ENCODE assay signal across 8 mouse cellular contexts in genomic region chr6:72787948-72788891, GRCm38 (mm10). TPM values are rescaled to one million over a fixed set of nuclear protein-coding genes. Genes with fewer than 3 reads are reported as not detected.
DNase-seq lines count a peak whose midpoint lies in the region; ATAC-seq and TF ChIP-seq lines count a peak whose summit lies in the region.

No protein-coding gene starts in this region.

- no peak overlapping the region; the same call in 1 of the 2 replicates for H3K9ac ChIP-seq in liver, embryonic 14.5 days (replicated peaks)
- H3K9ac ChIP-seq in neural tube, embryonic 11.5 days (ENCODE audit: low read length): peak overlapping the region; percentile 77

- ATAC-seq in inflammation-experienced regulatory T-cells, adult 6 months: peak; percentile 11
- ATAC-seq in liver, embryonic 14.5 days (ENCODE audit: insufficient read depth): peak; percentile 17; the same call in 1 of the 2 replicates
- peak; percentile 43 for ATAC-seq in neural tube, embryonic 11.5 days (ENCODE audit: insufficient read depth, low FRiP score, low TSS enrichment)

- no peaks in the 10 kb centered on the region for H3K36me3 ChIP-seq in liver, embryonic 14.5 days (replicated peaks; ENCODE audit: control insufficient read depth, insufficient read depth, low read depth)
- 0 out of 2 replicates have a peak, but pooled peaks cover 3% of the 10 kb centered on the region for H3K36me3 ChIP-seq in neural tube, embryonic 11.5 days (ENCODE audit: control insufficient read depth, insufficient read depth, low read length)

- intact Hi-C loops in left cerebral cortex, postnatal 4 days (cut with DNase I): no loop called here

- peaks cover 39% of the 10 kb centered on the region for H3K27me3 ChIP-seq in liver, embryonic 14.5 days (ENCODE audit: control insufficient read depth, insufficient read depth, low read length)
- no peaks in the 10 kb centered on the region for H3K27me3 ChIP-seq in neural tube, embryonic 11.5 days (ENCODE audit: control insufficient read depth, insufficient read depth, low read length)

- no peak overlapping the region for H3K27ac ChIP-seq in liver, embryonic 14.5 days
- H3K27ac ChIP-seq in neural tube, embryonic 11.5 days (ENCODE audit: low read depth, low read length): peak overlapping the region; percentile 63; the same call in 1 of the 2 replicates

- H3K4me3 ChIP-seq in liver, embryonic 14.5 days (ENCODE audit: insufficient read depth in 1 of 2, low read depth in 2 of 2, low read length in 2 of 2): peak overlapping the region; percentile 54 to 56
- peak overlapping the region; percentile 84 for H3K4me3 ChIP-seq in neural tube, embryonic 11.5 days (ENCODE audit: low read depth, low read length)

- TF ChIP-seq EP300 in liver, embryonic 14.5 days (IDR thresholded peaks at IDR 0.05; ENCODE audit: low read depth): no peak

- H3K9me3 ChIP-seq in liver, embryonic 14.5 days (ENCODE audit: control insufficient read depth, low read length): no peaks in the 10 kb centered on the region
- H3K9me3 ChIP-seq in neural tube, embryonic 11.5 days (ENCODE audit: control insufficient read depth, low read length): no peaks in the 10 kb centered on the region

- peak; percentile 44 for DNase-seq in left cerebral cortex, postnatal 4 days
- DNase-seq in left cerebral cortex, adult 9 months (ENCODE audit: low spot score in 2 of 2): no peak
- DNase-seq in cerebellum, postnatal 25 days: peak; percentile 33 to 53
- peak; percentile 29 for DNase-seq in gastrocnemius, postnatal 25 days
- DNase-seq in liver, embryonic 14.5 days (ENCODE audit: low read depth in 3 of 3, low spot score in 3 of 3): no peak
- peak; percentile 67 for DNase-seq in neural tube, embryonic 11.5 days (ENCODE audit: low spot score)
- peak; percentile 27 for DNase-seq in thymus, postnatal 14 days

- no peaks in the 10 kb centered on the region for H3K4me1 ChIP-seq in liver, embryonic 14.5 days (replicated peaks; ENCODE audit: control insufficient read depth in 2 of 2, insufficient read depth in 2 of 2, low read length in 1 of 2)
- H3K4me1 ChIP-seq in neural tube, embryonic 11.5 days (ENCODE audit: control insufficient read depth, insufficient read depth, low read length): peaks cover 8% of the 10 kb centered on the region; the same call in 1 of the 2 replicates

- WGBS in liver, embryonic 14.5 days (ENCODE audit: insufficient replicate concordance): 2% methylated on average over 68 of the region's 69 CpGs
- under 1% methylated on average over 69 of the region's 69 CpGs for WGBS in neural tube, embryonic 11.5 days

- H3K4me2 ChIP-seq in liver, embryonic 14.5 days (ENCODE audit: low read depth): peak overlapping the region; percentile 61
- peak overlapping the region; percentile 86 for H3K4me2 ChIP-seq in neural tube, embryonic 11.5 days (ENCODE audit: low read depth)

- no peak for TF ChIP-seq CTCF in liver, embryonic 14.5 days (IDR thresholded peaks at IDR 0.05; ENCODE audit: low read depth)

RNA-seq across cellular contexts. Expression of gene Tcf7l1, which starts 0.8 kb away (rescaled TPM):
- total RNA-seq in left cerebral cortex, postnatal 4 days (2021): 1 to 10 TPM; 4.1 to 5.3 TPM
- total RNA-seq in gastrocnemius, postnatal 25 days (2021): 1 to 10 TPM; 4.8 to 5.8 TPM
- polyA plus RNA-seq in inflammation-experienced regulatory T-cells, adult 6 months (2017; shearing (Covaris generic)): 1 to 10 TPM in 1 of 3 experiments, under 1 TPM in 2; 0.24 to 1.2 (median 0.78) TPM
- polyA plus RNA-seq in liver, embryonic 14.5 days (2012; rRNA removed): 3.0 and 3.1 TPM in 2 replicates
- polyA plus RNA-seq in liver, embryonic 14.5 days (2014; fragmentation: Nextera tagmentation; extraction: Ambion mirVana): 3.1 and 3.6 TPM in 2 replicates
- polyA plus RNA-seq in neural tube, embryonic 11.5 days (2014; fragmentation: Nextera tagmentation; extraction: Ambion mirVana): 21.8 and 23.1 TPM in 2 replicates

Comparison
In these comparisons a context has a peak if more than half of its experiments do, and no peak if none do; other contexts are left out.
1. DNase-seq: peak in left cerebral cortex, postnatal 4 days (single experiment), cerebellum, postnatal 25 days (2 of 2), gastrocnemius, postnatal 25 days (single experiment), neural tube, embryonic 11.5 days (single experiment) and thymus, postnatal 14 days (single experiment); none in left cerebral cortex, adult 9 months (0 of 2) and liver, embryonic 14.5 days (0 of 3).
2. Peak in every context shown above with its lines, with median percentiles within 50 percentile points of each other: ATAC-seq.